Mouse (Mus musculus) kidney, adult 2 months (tissue): ENCODE results near the gene Mettl1.

ENCODE experiments used
- CTCF ChIP-seq: fragments of 200-500 bp; conservative IDR thresholded peaks from 2 replicates; pipeline ENCODE4 v1.5.1; 2011; ENCODE audit warnings: low read depth, mild to moderate bottlenecking, control low read depth, low read length, moderate library complexity, mixed read lengths; ENCODE audit not compliant: insufficient read depth, insufficient read length
- POLR2A ChIP-seq: fragments of 200-500 bp; IDR thresholded peaks from one replicate; pipeline ENCODE4 v1.6.1; 2011; ENCODE audit warnings: low read depth, low read length, control low read depth

GRCm38 (mm10) chr10:127033301-127033741 is 7.9 kb upstream of the Mettl1 start:
- TF ChIP-seq CTCF (no peak), POLR2A (no peak)
